Mouse (Mus musculus) gastrocnemius, adult 2 months (tissue): ENCODE measurements around the gene Btbd6. TPM values are rescaled to one million over a fixed set of nuclear protein-coding genes. Genes with fewer than 3 reads are reported as not detected.

ENCODE experiments used
- DNase-seq: peaks from one replicate; pipeline ENCODE4 v3.0.0; 2022
- H3K27ac ChIP-seq: fragments of 200-600 bp; 2 replicates; pipeline ENCODE4 v1.8.1; 2022; ENCODE audit warnings: mild to moderate bottlenecking
- H3K4me3 ChIP-seq: fragments of 200-600 bp; 2 replicates; pipeline ENCODE4 v1.8.1; 2022; ENCODE audit warnings: mild to moderate bottlenecking, moderate library complexity
- CTCF ChIP-seq: fragments of 200-600 bp; IDR thresholded peaks from 2 replicates; pipeline ENCODE4 v1.8.1; 2022; ENCODE audit warnings: antibody characterized with exemption, mild to moderate bottlenecking, moderate library complexity
- intact Hi-C: fragments of 180-260 bp; cut with DNase I; formaldehyde crosslinking; loops from one replicate; pipeline ENCODE4 v1.15.1; 2025
- total RNA-seq, 2 experiments: library from RNA; stranded (reverse); gene quantifications; 2 replicates each; pipeline ENCODE4 v1.2.3; 2021

Gene Btbd6
- total RNA-seq, 2 experiments from 2014 or later = 13.3 to 20.6 TPM

GRCm38 (mm10) chr12:113000294-113001132, 24.2 kb downstream of the Btbd6 start, which contains the start of gene Brf1:
Gene Brf1 (minus strand): TSS chr12:113000704.
- Histone ChIP-seq H3K27ac (peak within 1 kb of the TSS; percentile 99), H3K4me3 (peak within 1 kb of the TSS; percentile 100)
- peak; percentile 99 for DNase-seq
- intact Hi-C loops = no loop called here
- TF ChIP-seq CTCF = peak; percentile 34; the same call in 1 of the 2 replicates

GRCm38 (mm10) chr12:113001133-113001474, 24.8 kb downstream of the Btbd6 start:
- Histone ChIP-seq H3K4me3 (peak overlapping the region; percentile 100), H3K27ac (peak overlapping the region; percentile 99)
- TF ChIP-seq CTCF = no peak
- intact Hi-C loops = no loop called here
- DNase-seq = no peak

GRCm38 (mm10) chr12:113002667-113003066, 26.4 kb downstream of the Btbd6 start:
- intact Hi-C loops = no loop called here
- Histone ChIP-seq H3K27ac (no peak overlapping the region), H3K4me3 (no peak overlapping the region)
- DNase-seq = no peak
- peak; percentile 42 for TF ChIP-seq CTCF

DNA sequence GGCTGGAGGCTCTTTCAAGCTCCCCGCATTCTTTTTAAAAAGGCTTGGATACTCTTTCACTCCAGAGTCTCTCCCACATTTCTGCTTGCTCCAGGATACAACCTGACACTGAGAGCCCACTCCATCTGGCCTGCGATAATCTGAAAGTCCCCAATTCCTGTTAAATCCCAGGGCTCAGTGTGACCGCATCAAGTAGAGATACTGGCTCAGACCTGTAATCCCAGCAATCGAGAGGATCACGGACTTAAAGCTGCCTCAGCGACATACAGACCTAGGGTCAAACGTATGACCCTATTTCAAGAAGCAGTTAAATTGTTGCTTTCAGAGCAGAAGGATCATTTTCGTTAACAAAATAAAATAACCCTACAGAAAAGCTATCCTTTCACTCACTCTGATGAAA, 27.7 kb downstream of the Btbd6 start:
- no peak overlapping the region for H3K27ac ChIP-seq
- no peak for TF ChIP-seq CTCF
- DNase-seq = no peak
- intact Hi-C loops = loop anchor here (2.0 kb wide), 2 partner anchors 41 to 71 kb away; partner anchors contain the start of gene Tex22
- no peak overlapping the region for H3K4me3 ChIP-seq

DNA sequence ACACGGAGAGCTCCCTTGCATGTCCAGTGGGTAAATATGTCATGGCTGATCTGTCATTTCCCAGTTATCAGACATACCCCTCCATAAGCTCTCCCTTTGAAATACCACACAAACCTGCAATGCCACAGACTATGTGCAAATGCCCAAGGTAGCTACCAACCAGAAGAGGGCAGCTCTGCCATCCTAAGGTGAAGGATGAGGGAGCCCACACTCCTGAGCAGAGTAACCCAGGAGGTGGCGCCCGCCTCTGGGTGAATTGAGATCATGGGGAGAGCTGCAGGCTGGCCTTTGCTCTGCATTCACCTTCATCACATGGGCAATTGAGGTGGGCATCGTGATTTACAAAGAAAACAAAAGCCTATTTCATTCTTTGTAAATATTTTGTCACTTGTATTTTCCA, 28.7 kb downstream of the Btbd6 start:
- Histone ChIP-seq H3K4me3 (no peak overlapping the region), H3K27ac (no peak overlapping the region)
- DNase-seq = peak; percentile 83
- intact Hi-C loops = loop anchor here (1.0 to 5.0 kb wide), 4 partner anchors 40 to 151 kb away; partner anchors contain the start of genes Tedc1 and Tex22
- TF ChIP-seq CTCF = peak; percentile 92; the same call in 1 of the 2 replicates

- peak overlapping the region; percentile 98; the same call in 1 of the 2 replicates for H3K27ac ChIP-seq
- H3K4me3 ChIP-seq = no peak overlapping the region
- DNase-seq = no peak
- TF ChIP-seq CTCF = no peak
- intact Hi-C loops = no loop called here
Observed at GRCm38 (mm10) chr12:113011702-113012360, 35.5 kb downstream of the Btbd6 start.

- DNase-seq = no peak
- TF ChIP-seq CTCF = no peak
- intact Hi-C loops = no loop called here
- H3K4me3 ChIP-seq = no peak overlapping the region
- peak overlapping the region; percentile 98 for H3K27ac ChIP-seq
Observed at GRCm38 (mm10) chr12:113012443-113012842, 36.2 kb downstream of the Btbd6 start.

- TF ChIP-seq CTCF = no peak
- intact Hi-C loops = no loop called here
- DNase-seq = peak; percentile 51
- Histone ChIP-seq H3K4me3 (peak overlapping the region; percentile 93), H3K27ac (peak overlapping the region; percentile 98)
Observed at GRCm38 (mm10) chr12:113013021-113013491, 36.8 kb downstream of the Btbd6 start.

DNA sequence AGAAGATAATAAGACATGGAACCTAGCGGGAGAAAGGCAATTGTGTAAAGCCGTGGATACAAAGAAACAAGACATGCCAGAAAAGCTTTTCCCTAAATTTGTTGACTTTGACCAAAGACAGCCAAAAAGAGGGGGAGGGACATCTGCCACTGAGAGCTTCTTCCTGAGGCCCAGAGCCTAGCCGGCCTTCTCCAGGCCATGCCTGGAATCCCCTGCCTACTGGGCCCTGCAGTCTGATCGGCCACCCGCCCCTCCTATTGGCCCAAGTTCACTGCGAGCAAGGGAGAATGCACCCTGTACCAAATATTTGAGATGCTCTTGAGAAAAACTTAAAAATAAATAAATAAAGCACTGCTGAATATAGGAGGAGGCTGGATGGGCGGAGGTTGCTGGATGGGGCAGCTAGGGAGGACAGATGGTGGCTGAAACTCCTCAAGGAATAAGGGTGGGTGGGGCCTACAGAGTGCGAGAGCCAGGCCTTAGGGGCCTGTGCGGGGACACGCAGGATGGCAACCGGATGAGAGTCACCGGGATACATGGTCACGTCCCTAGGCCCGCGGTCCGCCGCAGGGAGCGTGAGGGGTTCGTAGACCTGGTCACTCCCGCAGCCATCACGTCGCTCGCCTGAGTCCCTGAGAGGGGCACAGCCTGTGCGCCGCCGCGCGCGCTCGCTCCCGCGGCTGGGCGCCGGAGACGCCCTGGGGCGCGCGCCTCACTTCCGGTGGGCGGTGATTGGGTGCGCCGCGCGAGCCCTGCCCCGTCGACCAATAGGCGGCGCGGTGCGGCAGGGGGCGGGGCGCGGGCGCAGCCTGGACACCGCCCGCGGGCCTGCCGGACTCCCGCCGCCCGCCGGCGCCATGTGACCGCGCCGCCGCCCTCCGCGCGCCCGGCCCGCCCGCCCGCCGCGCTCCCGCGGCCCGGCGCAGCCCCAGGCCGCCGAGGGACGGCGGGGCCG, 37.6 kb downstream of the Btbd6 start, which contains the start of gene Pacs2:
TSS of gene Pacs2 (plus strand) at position 905 of the 955 bp plus-strand sequence.
- peak; percentile 99 for DNase-seq
- TF ChIP-seq CTCF = no peak
- intact Hi-C loops = no loop called here
- peak within 1 kb of the TSS; percentile 93 for H3K4me3 ChIP-seq
- H3K27ac ChIP-seq = peak within 1 kb of the TSS; percentile 98

- Histone ChIP-seq H3K27ac (peak overlapping the region; percentile 95), H3K4me3 (peak overlapping the region; percentile 76)
- 0 out of 2 replicates have a peak, but pooled peaks have one; percentile 2 for TF ChIP-seq CTCF
- intact Hi-C loops = no loop called here
- DNase-seq = peak; percentile 73
Observed at GRCm38 (mm10) chr12:113014561-113015556, 38.6 kb downstream of the Btbd6 start.

DNA sequence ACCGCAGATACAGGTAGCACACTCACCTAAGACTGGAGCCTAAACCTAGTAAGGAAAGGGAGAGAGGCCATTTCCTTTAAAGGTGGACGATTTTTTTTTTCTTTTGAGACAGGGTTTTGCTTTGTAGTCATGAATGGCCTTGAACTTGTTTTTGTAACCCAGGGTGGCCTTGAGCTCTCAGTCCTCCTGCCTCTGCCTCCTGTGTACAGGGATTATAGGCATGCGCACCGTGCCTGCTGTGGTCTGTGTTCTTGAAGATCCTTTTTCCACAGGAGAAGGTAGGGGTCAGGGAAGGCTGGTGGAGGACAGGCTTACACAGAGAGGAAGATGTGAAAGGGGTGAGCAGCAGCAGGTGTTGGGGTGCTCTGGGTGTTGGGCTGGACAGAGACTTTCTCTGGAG, 39.7 kb downstream of the Btbd6 start:
- H3K4me3 ChIP-seq = peak overlapping the region; percentile 76
- no peak for TF ChIP-seq CTCF
- DNase-seq = no peak
- intact Hi-C loops = no loop called here
- H3K27ac ChIP-seq = peak overlapping the region; percentile 95; the same call in 1 of the 2 replicates
